Mouse (Mus musculus): ENCODE data around the gene Prkce. TPM values are rescaled to one million over a fixed set of nuclear protein-coding genes. Genes with fewer than 3 reads are reported as not detected.

Prkce gene
- polyA plus RNA-seq, 1 experiment from 2014 or later, result 8.1 TPM

GRCm38 (mm10) chr17:86338328-86338727, 170.7 kb downstream of the Prkce start:
- H3K9ac ChIP-seq, result no peak overlapping the region
- WGBS, result 72% methylated on average over 5 of the region's 5 CpGs
- ATAC-seq (ENCODE audit: insufficient number of reproducible peaks, low FRiP score, low TSS enrichment, low read depth), result no peak

DNA sequence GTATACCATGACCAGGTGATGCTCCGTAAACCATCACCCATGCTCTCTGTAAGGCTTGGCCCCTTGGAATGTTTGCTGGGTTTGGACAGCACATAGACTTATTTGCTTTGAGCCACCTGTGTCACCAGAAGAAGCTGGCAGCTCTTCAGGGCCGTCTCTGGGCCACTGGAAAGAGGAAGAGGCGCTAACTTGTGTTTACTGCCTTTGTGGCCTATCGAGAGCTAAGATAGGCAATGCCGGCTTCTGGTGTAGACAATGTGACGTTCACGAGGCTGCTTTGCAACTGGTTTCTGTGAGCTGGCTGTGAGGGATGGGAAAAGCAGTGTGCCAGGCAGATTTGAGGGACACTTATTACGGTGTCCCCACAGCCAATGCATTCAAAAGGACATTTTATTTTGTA, 176.4 kb downstream of the Prkce start:
- no peak overlapping the region for H3K27ac ChIP-seq (replicated peaks)
- no peak overlapping the region for H3K4me3 ChIP-seq (replicated peaks)
- no peaks in the 10 kb centered on the region for H3K9me3 ChIP-seq (replicated peaks)
- no peak overlapping the region for H3K4me2 ChIP-seq (replicated peaks)
- H3K4me1 ChIP-seq, result peaks cover 9% of the 10 kb centered on the region
- 79% methylated on average over 8 of the region's 8 CpGs for WGBS
- no peaks in the 10 kb centered on the region for H3K27me3 ChIP-seq
- H3K36me3 ChIP-seq, result no peaks in the 10 kb centered on the region
- H3K9ac ChIP-seq, result no peak overlapping the region
- ATAC-seq (ENCODE audit: insufficient number of reproducible peaks, low FRiP score, low TSS enrichment, low read depth), result no peak

More at GRCm38 (mm10) chr17:86338328-86338727, 170.7 kb downstream of the Prkce start:
- Histone ChIP-seq H3K36me3 (no peaks in the 10 kb centered on the region), H3K9me3 (replicated peaks) (no peaks in the 10 kb centered on the region), H3K27me3 (no peaks in the 10 kb centered on the region), H3K27ac (replicated peaks) (no peak overlapping the region), H3K4me1 (peaks cover 5% of the 10 kb centered on the region; the same call in 1 of the 2 replicates), H3K4me2 (replicated peaks) (no peak overlapping the region), H3K4me3 (replicated peaks) (no peak overlapping the region)

DNA sequence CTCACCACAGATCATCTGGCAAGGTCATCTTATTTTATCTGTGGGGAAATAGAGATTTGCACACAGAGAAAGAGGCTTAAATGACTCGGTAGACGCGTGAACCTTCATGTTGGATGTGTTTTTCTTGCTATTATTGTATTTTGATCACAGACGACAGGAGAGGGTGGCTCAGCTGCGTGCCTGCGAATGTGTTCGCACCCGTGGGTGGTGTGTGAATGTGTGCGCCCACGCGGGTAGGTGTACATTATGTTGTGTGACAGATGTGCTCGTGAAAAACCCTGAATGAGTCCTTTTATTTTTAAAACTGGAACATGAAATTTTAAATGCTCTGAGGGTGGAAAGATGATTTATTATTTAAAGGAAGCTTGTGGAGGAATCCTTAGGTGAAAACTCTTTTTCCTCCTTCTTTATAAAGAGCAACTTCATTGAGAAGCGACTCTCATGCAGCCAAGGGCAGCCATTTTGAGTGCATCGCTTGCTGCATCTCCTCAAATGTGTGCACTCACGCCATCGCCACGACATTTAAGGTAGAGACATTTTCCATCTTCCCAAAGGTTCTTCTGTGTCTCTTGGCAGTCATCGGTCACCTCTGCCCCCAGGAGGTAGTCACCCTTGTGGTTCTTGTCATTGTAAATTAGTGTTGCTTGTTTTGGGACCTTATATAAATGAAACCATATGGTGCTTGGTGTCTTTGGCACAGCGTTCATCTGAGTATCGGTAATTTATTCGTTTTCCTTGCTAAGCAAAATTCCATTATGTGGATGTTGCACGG, 177.8 kb downstream of the Prkce start:
- peak overlapping the region; percentile 5; the same call in 1 of the 2 replicates for H3K27ac ChIP-seq (replicated peaks)
- H3K4me3 ChIP-seq (replicated peaks), result no peak overlapping the region
- H3K9me3 ChIP-seq (replicated peaks), result no peaks in the 10 kb centered on the region
- H3K36me3 ChIP-seq, result no peaks in the 10 kb centered on the region
- peaks cover 14% of the 10 kb centered on the region for H3K4me1 ChIP-seq
- WGBS, result 72% methylated on average over 22 of the region's 22 CpGs
- no peaks in the 10 kb centered on the region for H3K27me3 ChIP-seq
- no peak overlapping the region for H3K9ac ChIP-seq
- H3K4me2 ChIP-seq (replicated peaks), result peak overlapping the region; percentile 21; the same call in 1 of the 2 replicates
- ATAC-seq (ENCODE audit: insufficient number of reproducible peaks, low FRiP score, low TSS enrichment, low read depth), result no peak

DNA sequence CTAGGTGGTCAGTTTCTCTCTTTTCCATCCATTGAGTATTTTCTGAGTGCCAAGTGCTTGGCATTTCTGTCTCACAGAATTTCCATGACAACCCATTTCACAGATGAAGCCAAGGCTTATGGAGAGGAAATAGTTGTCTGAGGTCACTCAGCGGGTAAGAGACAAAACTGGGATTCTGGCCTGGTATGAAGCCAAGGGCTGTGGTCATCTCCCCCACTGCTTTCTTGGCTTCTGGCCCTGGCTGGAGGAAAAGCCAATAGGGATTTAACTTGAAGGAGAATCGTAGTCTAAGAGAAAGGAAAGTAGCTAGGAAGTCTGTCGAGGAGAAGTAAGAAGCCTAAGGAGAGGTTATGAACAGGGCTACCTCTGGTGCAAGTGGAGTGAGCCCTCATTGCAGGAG, 182.7 kb downstream of the Prkce start:
- Histone ChIP-seq H3K27ac (replicated peaks) (no peak overlapping the region), H3K9me3 (replicated peaks) (no peaks in the 10 kb centered on the region), H3K4me2 (replicated peaks) (no peak overlapping the region), H3K27me3 (no peaks in the 10 kb centered on the region), H3K4me3 (replicated peaks) (no peak overlapping the region), H3K36me3 (no peaks in the 10 kb centered on the region), H3K4me1 (peaks cover 41% of the 10 kb centered on the region), H3K9ac (no peak overlapping the region)
- 62% methylated on average over 3 of the region's 3 CpGs for WGBS
- ATAC-seq (ENCODE audit: insufficient number of reproducible peaks, low FRiP score, low TSS enrichment, low read depth), result no peak

DNA sequence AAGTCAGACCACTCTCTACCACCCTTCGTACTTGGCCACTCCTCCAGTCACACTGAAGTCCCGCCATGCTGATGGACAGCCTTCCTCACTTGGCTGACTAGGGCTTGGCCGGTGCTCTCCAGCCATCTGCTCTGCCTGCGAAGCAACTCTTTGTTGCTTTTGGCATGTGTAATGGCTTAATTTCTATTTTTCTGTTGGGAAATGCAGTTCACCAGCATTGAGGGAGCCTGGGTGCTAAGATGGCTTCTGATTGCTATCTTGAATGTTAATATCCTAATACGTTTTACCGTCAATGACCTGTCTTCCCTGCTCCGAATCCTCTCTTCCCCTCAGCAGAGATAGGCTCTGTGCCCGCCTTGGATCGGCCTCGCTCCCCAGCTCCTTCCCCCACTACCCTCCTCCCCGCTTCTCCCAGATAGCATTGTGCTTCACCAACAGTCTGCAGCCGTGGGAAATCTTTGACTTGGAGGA, 183.2 kb downstream of the Prkce start:
- Histone ChIP-seq H3K27me3 (no peaks in the 10 kb centered on the region), H3K9me3 (replicated peaks) (no peaks in the 10 kb centered on the region), H3K4me1 (peaks cover 40% of the 10 kb centered on the region), H3K36me3 (no peaks in the 10 kb centered on the region), H3K27ac (replicated peaks) (no peak overlapping the region), H3K4me2 (replicated peaks) (no peak overlapping the region), H3K4me3 (replicated peaks) (no peak overlapping the region), H3K9ac (no peak overlapping the region)
- no peak for ATAC-seq (ENCODE audit: insufficient number of reproducible peaks, low FRiP score, low TSS enrichment, low read depth)
- WGBS, result 53% methylated on average over 12 of the region's 12 CpGs

- Histone ChIP-seq H3K9ac (no peak overlapping the region), H3K27me3 (no peaks in the 10 kb centered on the region), H3K27ac (replicated peaks) (no peak overlapping the region), H3K4me1 (peaks cover 39% of the 10 kb centered on the region), H3K36me3 (no peaks in the 10 kb centered on the region), H3K9me3 (replicated peaks) (no peaks in the 10 kb centered on the region), H3K4me3 (replicated peaks) (no peak overlapping the region), H3K4me2 (replicated peaks) (no peak overlapping the region)
- WGBS, result 30% methylated on average over 4 of the region's 4 CpGs
- no peak for ATAC-seq (ENCODE audit: insufficient number of reproducible peaks, low FRiP score, low TSS enrichment, low read depth)
Measured at GRCm38 (mm10) chr17:86351282-86351681, 183.7 kb downstream of the Prkce start.

- peaks cover 38% of the 10 kb centered on the region for H3K4me1 ChIP-seq
- no peaks in the 10 kb centered on the region for H3K9me3 ChIP-seq (replicated peaks)
- no peak overlapping the region for H3K9ac ChIP-seq
- no peak overlapping the region for H3K4me2 ChIP-seq (replicated peaks)
- no peak for ATAC-seq (ENCODE audit: insufficient number of reproducible peaks, low FRiP score, low TSS enrichment, low read depth)
- no peaks in the 10 kb centered on the region for H3K36me3 ChIP-seq
- H3K4me3 ChIP-seq (replicated peaks), result no peak overlapping the region
- H3K27ac ChIP-seq (replicated peaks), result no peak overlapping the region
- H3K27me3 ChIP-seq, result no peaks in the 10 kb centered on the region
- WGBS, result 79% methylated on average over 12 of the region's 12 CpGs
Measured at GRCm38 (mm10) chr17:86352247-86353037, 184.9 kb downstream of the Prkce start.

DNA sequence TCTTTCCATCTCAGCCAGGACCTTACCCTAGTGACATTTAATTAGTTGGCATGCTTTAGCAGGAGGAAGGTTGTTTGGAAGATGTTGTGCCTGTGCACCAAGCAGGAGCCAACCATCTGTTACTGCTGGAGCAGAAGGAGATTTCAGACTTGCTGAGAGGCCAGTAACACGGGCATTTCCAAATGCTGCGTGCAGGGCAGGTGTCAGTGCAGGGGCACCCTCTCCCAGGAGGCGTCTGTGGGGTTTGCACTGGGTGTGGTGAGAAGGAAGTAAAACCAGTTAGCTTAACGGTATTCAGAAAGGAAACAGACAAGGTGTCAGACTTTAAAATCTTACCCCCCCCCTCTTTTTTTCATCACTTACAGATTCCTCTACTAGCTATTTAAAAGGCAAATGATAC, 186.1 kb downstream of the Prkce start:
- Histone ChIP-seq H3K4me1 (peaks cover 42% of the 10 kb centered on the region), H3K36me3 (no peaks in the 10 kb centered on the region)

DNA sequence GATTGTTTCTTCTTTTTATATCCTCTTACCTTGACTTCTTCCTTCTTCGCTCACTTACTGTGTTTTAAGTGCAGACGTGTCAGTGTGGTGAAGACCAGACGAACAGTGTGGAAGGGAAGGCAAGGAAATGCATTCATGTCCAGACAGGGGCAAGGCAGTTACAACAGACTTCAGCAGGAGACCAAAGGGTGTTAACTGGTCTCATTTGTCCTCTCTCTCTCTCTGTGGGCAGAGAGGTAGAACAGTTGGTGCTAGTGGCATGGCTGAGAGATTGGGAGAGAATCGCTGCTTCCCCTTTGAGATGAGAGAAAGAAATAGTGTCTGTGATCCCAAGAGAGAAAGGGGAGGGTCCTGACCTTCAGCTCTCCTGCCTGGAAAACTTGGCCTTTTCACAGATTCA, 186.5 kb downstream of the Prkce start:
- Histone ChIP-seq H3K9me3 (replicated peaks) (no peaks in the 10 kb centered on the region), H3K4me1 (peaks cover 45% of the 10 kb centered on the region), H3K9ac (no peak overlapping the region), H3K27ac (replicated peaks) (no peak overlapping the region), H3K36me3 (no peaks in the 10 kb centered on the region), H3K4me3 (replicated peaks) (no peak overlapping the region), H3K4me2 (replicated peaks) (no peak overlapping the region), H3K27me3 (no peaks in the 10 kb centered on the region)
- no peak for ATAC-seq (ENCODE audit: insufficient number of reproducible peaks, low FRiP score, low TSS enrichment, low read depth)
- 76% methylated on average over 4 of the region's 4 CpGs for WGBS

More for the DNA sequence above, 186.1 kb downstream of the Prkce start:
- H3K4me3 ChIP-seq (replicated peaks), result no peak overlapping the region
- no peak for ATAC-seq (ENCODE audit: insufficient number of reproducible peaks, low FRiP score, low TSS enrichment, low read depth)
- H3K9me3 ChIP-seq (replicated peaks), result no peaks in the 10 kb centered on the region
- no peak overlapping the region for H3K9ac ChIP-seq
- no peaks in the 10 kb centered on the region for H3K27me3 ChIP-seq
- WGBS, result 59% methylated on average over 4 of the region's 4 CpGs
- H3K4me2 ChIP-seq (replicated peaks), result no peak overlapping the region
- no peak overlapping the region for H3K27ac ChIP-seq (replicated peaks)

- Histone ChIP-seq H3K27ac (replicated peaks) (no peak overlapping the region), H3K36me3 (no peaks in the 10 kb centered on the region), H3K9ac (no peak overlapping the region), H3K4me3 (replicated peaks) (no peak overlapping the region), H3K4me2 (replicated peaks) (no peak overlapping the region), H3K4me1 (peaks cover 45% of the 10 kb centered on the region), H3K27me3 (no peaks in the 10 kb centered on the region), H3K9me3 (replicated peaks) (no peaks in the 10 kb centered on the region)
- WGBS, result 87% methylated on average over 3 of the region's 3 CpGs
- ATAC-seq (ENCODE audit: insufficient number of reproducible peaks, low FRiP score, low TSS enrichment, low read depth), result no peak
Measured at GRCm38 (mm10) chr17:86354896-86355295, 187.3 kb downstream of the Prkce start.

- ATAC-seq (ENCODE audit: insufficient number of reproducible peaks, low FRiP score, low TSS enrichment, low read depth), result no peak
- H3K4me2 ChIP-seq (replicated peaks), result no peak overlapping the region
- H3K9me3 ChIP-seq (replicated peaks), result no peaks in the 10 kb centered on the region
- no peak overlapping the region for H3K4me3 ChIP-seq (replicated peaks)
- H3K9ac ChIP-seq, result no peak overlapping the region
- no peaks in the 10 kb centered on the region for H3K27me3 ChIP-seq
- H3K27ac ChIP-seq (replicated peaks), result no peak overlapping the region
- no peaks in the 10 kb centered on the region for H3K36me3 ChIP-seq
- 67% methylated on average over 2 of the region's 2 CpGs for WGBS
- peaks cover 41% of the 10 kb centered on the region for H3K4me1 ChIP-seq
Measured at GRCm38 (mm10) chr17:86355318-86355717, 187.7 kb downstream of the Prkce start.
